Mouse (Mus musculus): ENCODE data around the gene Cryaa. TPM values are rescaled to one million over a fixed set of nuclear protein-coding genes. Genes with fewer than 3 reads are reported as not detected.

The Cryaa gene
- not detected for polyA plus RNA-seq (2017; shearing (Covaris generic))

GRCm38 (mm10) chr17:31677507-31677906, at the start of gene Cryaa:
Gene Cryaa, plus strand, starts transcription at chr17:31677807.

DNA sequence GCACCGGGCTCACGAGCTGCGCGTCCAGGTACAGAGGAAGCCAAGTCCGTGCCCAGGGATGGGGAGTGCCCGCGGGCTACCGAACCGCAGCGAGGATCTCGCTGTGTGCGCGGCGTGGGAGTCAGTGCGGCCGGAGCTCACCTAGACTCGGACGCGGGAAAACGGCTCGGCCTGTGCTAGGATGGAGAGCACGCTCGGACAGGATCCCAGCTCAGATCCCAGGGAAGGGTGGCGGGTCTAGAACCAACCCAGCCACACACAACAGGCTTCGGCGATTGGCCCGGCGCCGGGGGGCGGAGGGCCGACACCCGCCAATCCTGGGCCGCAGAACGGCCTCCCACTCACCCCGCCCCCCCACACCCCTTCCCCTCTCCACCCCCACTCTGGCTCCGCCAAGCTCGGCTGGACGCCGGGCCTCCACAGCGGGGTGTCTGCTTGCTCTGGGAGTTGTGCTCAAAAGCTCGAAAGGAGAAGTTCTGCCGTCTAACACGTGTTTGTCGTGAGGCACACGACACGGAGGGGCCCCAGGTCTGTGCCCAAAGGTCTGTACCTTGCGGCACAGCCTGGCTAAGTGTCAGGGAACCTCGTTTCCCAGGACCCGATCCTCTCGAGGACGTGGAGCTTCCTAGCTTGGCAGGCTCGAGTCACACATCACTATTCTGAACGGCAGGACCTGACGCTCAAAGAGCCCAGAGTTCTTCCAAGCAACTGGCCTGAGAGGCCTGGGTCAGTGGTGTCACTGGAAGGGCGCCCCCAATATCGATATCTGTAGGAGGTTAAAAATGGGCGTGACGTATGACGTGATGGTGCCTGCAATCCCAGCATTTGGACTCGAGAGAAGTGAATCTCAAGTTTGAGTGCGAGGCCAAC, 40.4 kb upstream of the Cryaa start, which contains the start of gene Cbs:
Gene Cbs, minus strand, starts transcription at position 297 of the 870 bp plus-strand sequence.

GRCm38 (mm10) chr17:31658468-31659185, 19.0 kb upstream of the Cryaa start, which contains the start of gene U2af1:
Gene U2af1, minus strand, starts transcription at chr17:31658892.

Other genes starting within 250 kb of the Cryaa start
- gene Wdr4, start 157.8 kb upstream of the Cryaa start, polyA plus RNA-seq (2017; shearing (Covaris generic)), result 28.6 TPM
- 276 TPM for gene Ndufv3, start 157.7 kb upstream of the Cryaa start, polyA plus RNA-seq (2017; shearing (Covaris generic))
- 64.8 TPM for gene Pknox1, start 113.1 kb upstream of the Cryaa start, polyA plus RNA-seq (2017; shearing (Covaris generic))
- gene Cbs, start 40.6 kb upstream of the Cryaa start, polyA plus RNA-seq (2017; shearing (Covaris generic)), result not detected
- gene U2af1, start 18.9 kb upstream of the Cryaa start, polyA plus RNA-seq (2017; shearing (Covaris generic)), result 265 TPM
- 5.0 TPM for gene Sik1, start 178.0 kb downstream of the Cryaa start, polyA plus RNA-seq (2017; shearing (Covaris generic))